Mouse (Mus musculus) kidney, adult 2 months (tissue): ENCODE measurements around the gene Sgip1.

Experiments used
- CTCF ChIP-seq: fragments of 200-500 bp; conservative IDR thresholded peaks from 2 replicates; pipeline ENCODE4 v1.5.1; 2011; ENCODE audit warnings: low read depth, mild to moderate bottlenecking, control low read depth, low read length, moderate library complexity, mixed read lengths; ENCODE audit not compliant: insufficient read depth, insufficient read length
- POLR2A ChIP-seq: fragments of 200-500 bp; IDR thresholded peaks from one replicate; pipeline ENCODE4 v1.6.1; 2011; ENCODE audit warnings: low read depth, low read length, control low read depth

DNA sequence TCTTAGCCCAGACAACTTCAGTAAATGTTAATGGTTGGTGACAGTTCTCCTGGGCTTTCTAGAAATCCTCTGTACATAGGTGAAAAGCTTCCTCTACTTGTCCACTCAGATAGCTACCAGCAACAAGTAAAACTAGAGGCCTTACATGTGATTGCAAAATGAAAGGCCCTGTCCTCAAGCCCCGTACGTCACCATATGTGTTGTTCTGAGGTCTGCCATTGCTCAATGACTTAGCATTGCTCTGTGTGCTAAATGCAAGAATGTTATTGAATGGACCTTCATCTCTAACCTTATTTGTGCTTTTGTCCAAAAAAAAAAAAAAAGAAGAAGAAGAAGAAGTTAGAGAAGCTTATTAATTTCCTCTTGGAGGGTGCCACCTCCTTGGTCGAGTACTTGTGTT, 125.4 kb downstream of the Sgip1 start:
- TF ChIP-seq CTCF, result no peak
- TF ChIP-seq POLR2A, result no peak
